Mouse (Mus musculus) bone marrow macrophage, adult 2 months (primary cell): Measurements from ENCODE around the gene Ccdc160. TPM values are rescaled to one million over a fixed set of nuclear protein-coding genes. Genes with fewer than 3 reads are reported as not detected.
A peak's percentile ranks its signal among the peaks of the same experiment; 100 is the strongest.

ENCODE experiments used
- H3K27ac ChIP-seq: 2 replicates; pipeline ENCODE4 v1.5.1; 2012; ENCODE audit warnings: low read depth, low read length; ENCODE audit not compliant: insufficient read depth
- H3K4me1 ChIP-seq: 2 replicates; pipeline ENCODE4 v1.6.1; 2012; ENCODE audit warnings: low read length; ENCODE audit not compliant: control insufficient read depth, insufficient read depth
- H3K4me3 ChIP-seq: 2 replicates; pipeline ENCODE4 v1.5.1; 2012; ENCODE audit warnings: mild to moderate bottlenecking, low read length, moderate library complexity; ENCODE audit not compliant: insufficient read depth
- CTCF ChIP-seq: IDR thresholded peaks from 2 replicates; pipeline ENCODE4 v1.5.1; 2012; ENCODE audit warnings: low read depth, mild to moderate bottlenecking, low read length, moderate library complexity
- POLR2A ChIP-seq: IDR thresholded peaks from 2 replicates; pipeline ENCODE4 v1.6.1; 2012; ENCODE audit warnings: mild to moderate bottlenecking, low read depth, low read length, borderline replicate concordance
- polyA plus RNA-seq: library from polyadenylated mRNA; stranded (reverse); fragments of >200 nt; gene quantifications from 2 replicates; pipeline ENCODE4 v1.2.4, GENCODE M21; 2012; ENCODE audit not compliant: missing spikeins, insufficient read depth, insufficient read length

Ccdc160 gene
- polyA plus RNA-seq, 1 experiment, result not detected

- H3K4me1 ChIP-seq, result no peaks in the 10 kb centered on the region
- H3K4me3 ChIP-seq, result no peak overlapping the region
- H3K27ac ChIP-seq, result no peak overlapping the region
- no peak for TF ChIP-seq POLR2A
- no peak for TF ChIP-seq CTCF
Measured at GRCm38 (mm10) chrX:52762221-52762620, 28.8 kb upstream of the Ccdc160 start.

- Histone ChIP-seq H3K4me3 (no peak overlapping the region), H3K4me1 (no peaks in the 10 kb centered on the region), H3K27ac (no peak overlapping the region)
- TF ChIP-seq CTCF (peak; percentile 22; the same call in 1 of the 2 replicates), POLR2A (no peak)
Measured at GRCm38 (mm10) chrX:52775973-52776372, 15.0 kb upstream of the Ccdc160 start.

GRCm38 (mm10) chrX:52777671-52778070, 13.3 kb upstream of the Ccdc160 start:
- H3K4me1 ChIP-seq, result no peaks in the 10 kb centered on the region
- TF ChIP-seq CTCF (no peak), POLR2A (no peak)
- no peak overlapping the region for H3K4me3 ChIP-seq
- H3K27ac ChIP-seq, result no peak overlapping the region

DNA sequence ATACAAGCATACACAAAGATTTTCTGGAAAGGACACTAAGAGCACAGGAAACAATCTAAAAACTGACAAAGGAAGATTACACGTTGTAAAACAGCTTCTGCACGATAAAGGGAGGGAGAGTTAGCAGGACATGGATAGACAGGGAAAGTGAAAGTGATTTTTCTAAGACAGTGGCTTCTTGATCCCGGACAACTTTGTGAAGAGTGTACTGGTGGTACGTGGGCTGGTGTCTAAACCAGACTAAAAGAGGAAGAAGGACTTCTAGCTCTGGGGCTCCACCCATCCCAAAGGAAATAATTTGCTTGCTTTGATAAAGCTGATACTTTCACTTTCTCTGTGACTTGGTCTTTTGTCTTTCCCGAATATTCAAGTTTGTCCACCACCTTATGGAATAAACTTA, 7.1 kb upstream of the Ccdc160 start:
- H3K27ac ChIP-seq, result no peak overlapping the region
- no peaks in the 10 kb centered on the region for H3K4me1 ChIP-seq
- H3K4me3 ChIP-seq, result peak overlapping the region; percentile 33
- TF ChIP-seq CTCF (no peak), POLR2A (no peak)

GRCm38 (mm10) chrX:52791944-52792719, 1.1 kb downstream of the Ccdc160 start:
- no peak overlapping the region for H3K4me3 ChIP-seq
- no peaks in the 10 kb centered on the region for H3K4me1 ChIP-seq
- TF ChIP-seq POLR2A (no peak), CTCF (no peak)
- H3K27ac ChIP-seq, result no peak overlapping the region

- no peak for TF ChIP-seq CTCF
Measured at GRCm38 (mm10) chrX:52792861-52793260, 1.9 kb downstream of the Ccdc160 start.

DNA sequence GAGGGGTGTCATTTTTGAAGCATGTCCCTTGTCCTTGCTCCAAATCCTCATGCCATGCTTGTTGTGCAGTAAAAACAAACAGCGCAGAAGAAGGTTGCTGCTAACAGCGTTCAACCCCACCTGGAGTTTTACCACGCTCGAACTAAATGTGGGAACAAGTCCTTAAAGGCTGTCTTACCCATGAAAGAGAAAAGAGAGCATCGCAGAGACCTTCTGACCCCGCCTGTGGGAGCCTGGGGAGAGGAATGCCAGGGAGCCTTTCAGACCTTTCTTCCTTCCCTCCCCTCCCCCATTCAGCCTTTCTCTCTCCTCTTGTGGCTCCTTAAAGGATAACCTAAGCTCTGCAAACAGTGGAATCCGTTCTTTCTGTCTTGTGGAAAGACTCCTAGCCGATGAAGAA, 4.8 kb downstream of the Ccdc160 start:
- no peaks in the 10 kb centered on the region for H3K4me1 ChIP-seq
- no peak overlapping the region for H3K27ac ChIP-seq
- no peak for TF ChIP-seq POLR2A
- no peak for TF ChIP-seq CTCF
- no peak overlapping the region for H3K4me3 ChIP-seq

More at GRCm38 (mm10) chrX:52792861-52793260, 1.9 kb downstream of the Ccdc160 start:
- H3K4me1 ChIP-seq, result no peaks in the 10 kb centered on the region
- H3K4me3 ChIP-seq, result no peak overlapping the region
- no peak overlapping the region for H3K27ac ChIP-seq

DNA sequence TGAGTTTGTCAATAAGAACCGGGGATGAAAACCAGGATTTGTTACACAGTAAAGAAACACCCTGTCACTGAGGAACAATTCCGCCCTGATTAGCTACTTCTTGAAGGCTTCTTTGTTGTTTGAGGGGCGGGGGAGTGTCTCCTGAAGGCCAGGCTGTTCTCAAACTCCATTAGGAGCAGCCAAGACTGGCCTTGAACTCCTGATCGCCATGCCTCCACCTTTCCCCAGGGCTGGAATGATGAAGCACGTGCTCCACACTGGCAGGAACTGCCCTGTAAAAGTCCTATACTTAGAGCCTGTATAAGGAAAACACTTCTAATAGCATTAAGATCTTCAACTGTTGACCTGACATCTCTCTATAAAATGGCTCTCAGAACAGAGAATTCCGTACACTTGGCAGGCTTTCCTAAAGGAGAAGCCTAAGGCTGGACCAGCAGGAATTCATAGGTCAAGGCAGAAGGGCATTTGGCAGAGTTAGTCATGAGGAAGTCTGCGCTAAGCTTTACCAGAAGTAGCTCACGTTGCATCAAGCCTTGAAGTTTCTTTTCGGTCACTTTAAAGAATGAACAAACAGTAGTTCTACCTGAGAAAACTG, 6.1 kb downstream of the Ccdc160 start:
- no peaks in the 10 kb centered on the region for H3K4me1 ChIP-seq

GRCm38 (mm10) chrX:52798255-52798654, 7.3 kb downstream of the Ccdc160 start:
- TF ChIP-seq POLR2A (no peak), CTCF (no peak)
- Histone ChIP-seq H3K4me1 (no peaks in the 10 kb centered on the region), H3K4me3 (no peak overlapping the region), H3K27ac (no peak overlapping the region)

More for the DNA sequence above, 6.1 kb downstream of the Ccdc160 start:
- H3K4me3 ChIP-seq, result no peak overlapping the region
- TF ChIP-seq POLR2A (no peak), CTCF (no peak)
- no peak overlapping the region for H3K27ac ChIP-seq

GRCm38 (mm10) chrX:52799566-52799965, 8.6 kb downstream of the Ccdc160 start:
- Histone ChIP-seq H3K4me3 (no peak overlapping the region), H3K4me1 (no peaks in the 10 kb centered on the region), H3K27ac (no peak overlapping the region)
- no peak for TF ChIP-seq CTCF
- TF ChIP-seq POLR2A, result no peak

DNA sequence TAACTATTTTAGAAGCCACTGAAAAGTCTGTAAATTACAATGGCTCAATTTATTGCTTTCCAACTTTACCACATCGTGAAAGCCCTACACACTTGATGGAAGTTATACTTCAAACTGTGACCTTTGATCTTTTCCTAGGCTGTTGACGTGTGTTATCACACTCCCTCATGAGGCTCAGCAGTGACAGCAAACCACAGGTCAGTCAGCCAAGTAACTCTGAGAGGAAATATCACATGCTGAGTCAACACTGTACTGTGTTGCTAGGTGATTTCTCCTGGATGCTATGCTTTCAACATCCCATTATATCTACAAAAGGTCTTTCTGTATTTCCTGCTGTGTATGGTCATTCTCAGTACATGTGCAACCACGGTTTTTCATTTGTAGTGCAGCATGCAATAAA, 28.3 kb downstream of the Ccdc160 start:
- TF ChIP-seq CTCF (no peak), POLR2A (no peak)
- H3K4me3 ChIP-seq, result no peak overlapping the region

More for the DNA sequence above, 28.3 kb downstream of the Ccdc160 start:
- Histone ChIP-seq H3K4me1 (no peaks in the 10 kb centered on the region), H3K27ac (no peak overlapping the region)

Other genes with a start within 250 kb of the Ccdc160 start
- 0.36 TPM in 1 of 2 replicates, not detected in the other for gene Gpc3, start 177.2 kb upstream of the Ccdc160 start, polyA plus RNA-seq
- gene Phf6, start 121.1 kb downstream of the Ccdc160 start, polyA plus RNA-seq, result 12.5 and 18.8 TPM in 2 replicates
- 374 and 381 TPM in 2 replicates for gene Hprt, start 196.9 kb downstream of the Ccdc160 start, polyA plus RNA-seq